Comparison of ENCODE assay signal across 8 mouse cellular contexts in the genomic region with DNA sequence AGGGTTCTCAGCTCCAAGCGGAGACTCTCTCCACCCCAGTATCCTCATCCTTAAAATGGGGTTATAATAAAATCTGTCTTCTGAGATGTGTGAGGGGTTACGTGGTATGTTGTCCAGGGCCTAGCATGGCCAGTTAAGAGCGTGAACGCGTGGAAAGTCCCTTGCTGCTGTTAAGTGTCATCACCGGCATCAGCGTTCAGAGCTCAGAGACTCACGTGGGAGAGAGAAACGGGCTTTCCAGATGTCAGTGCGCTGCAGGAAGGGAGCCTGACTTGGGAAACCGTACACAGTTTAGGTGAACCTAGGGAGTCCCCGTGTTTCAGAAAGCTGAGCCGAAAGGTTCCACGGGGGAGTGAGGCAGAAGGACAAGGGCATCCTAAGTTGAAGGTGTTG. TPM values are rescaled to one million over a fixed set of nuclear protein-coding genes. Genes with fewer than 3 reads are reported as not detected.
DNase-seq lines count a peak whose midpoint lies in the region; ATAC-seq and TF ChIP-seq lines count a peak whose summit lies in the region.

No protein-coding gene starts in this region.

- no peak for TF ChIP-seq POLR2A in lung, adult 2 months (IDR thresholded peaks at IDR 0.05; ENCODE audit: borderline replicate concordance, extremely low read depth, low read depth, low read length)

- H3K9me3 ChIP-seq in hindbrain, postnatal 0 days (ENCODE audit: low read length), result no peaks in the 10 kb centered on the region

- peaks cover 15% of the 10 kb centered on the region for H3K36me3 ChIP-seq in hindbrain, postnatal 0 days (ENCODE audit: insufficient read depth, low read length)

- H3K4me3 ChIP-seq in lung, adult 2 months (replicated peaks; ENCODE audit: extremely low read depth, low read depth, low read length), result peak overlapping the region; percentile 95
- peak overlapping the region; percentile 100 for H3K4me3 ChIP-seq in hindbrain, postnatal 0 days (ENCODE audit: low read length)

- intact Hi-C loops in left cerebral cortex, postnatal 36 days (cut with DNase I), result no loop called here

- H3K4me1 ChIP-seq in lung, adult 2 months (ENCODE audit: control insufficient read depth, insufficient read depth, low read length), result peaks cover 9% of the 10 kb centered on the region
- peaks cover 5% of the 10 kb centered on the region; the same call in 1 of the 2 replicates for H3K4me1 ChIP-seq in hindbrain, postnatal 0 days (ENCODE audit: insufficient read depth, low read length)

- DNase-seq in lung, adult 2 months, result no peak
- no peak for DNase-seq in lung, postnatal 14 days
- DNase-seq in c-Kit-positive CD71-positive TER-119-negative erythroid progenitor cells, embryonic 14.5 days (ENCODE audit: low read depth), result peak; percentile 15
- DNase-seq in hindbrain, postnatal 0 days (ENCODE audit: low spot score), result no peak
- DNase-seq in naive thymus-derived CD4-positive, alpha-beta T cell, adult 2 months (ENCODE audit: low read depth), result peak; percentile 44
- DNase-seq in left cerebral cortex, postnatal 36 days (ENCODE audit: low spot score in 2 of 2), result no peak
- no peak for DNase-seq in kidney, adult 18-20 months
- no peak for DNase-seq in cerebellum, adult 9-10 months

- peak overlapping the region; percentile 82 for H3K27ac ChIP-seq in hindbrain, postnatal 0 days

- 12% methylated on average over 14 of the region's 14 CpGs for WGBS in lung, adult 2 months
- 15% methylated on average over 14 of the region's 14 CpGs for whole genome bisulfite sequencing in hindbrain, postnatal 0 days

- H3K9ac ChIP-seq in hindbrain, postnatal 0 days (replicated peaks; ENCODE audit: low read length), result peak overlapping the region; percentile 97

- ATAC-seq in hindbrain, postnatal 0 days, result no peak

- TF ChIP-seq CTCF in lung, adult 2 months (IDR thresholded peaks at IDR 0.05; ENCODE audit: insufficient read depth, low read length), result no peak
- TF ChIP-seq CTCF in hindbrain, postnatal 0 days (IDR thresholded peaks at IDR 0.05; ENCODE audit: low read depth), result no peak

- no peaks in the 10 kb centered on the region for H3K27me3 ChIP-seq in hindbrain, postnatal 0 days (ENCODE audit: insufficient read depth, low read length)

- H3K4me2 ChIP-seq in hindbrain, postnatal 0 days (ENCODE audit: low read depth, low read length), result peak overlapping the region; percentile 84

RNA-seq across cellular contexts. Expression of a gene that starts 0.9 kb away (rescaled TPM):
- 30.9 and 38.6 TPM in 2 replicates for polyA plus RNA-seq in lung, adult 2 months (2012; rRNA removed)
- total RNA-seq in hindbrain, postnatal 0 days (2014; rRNA removed), result 34.8 and 36.2 TPM in 2 replicates
- 28.2 and 28.8 TPM in 2 replicates for polyA plus RNA-seq in hindbrain, postnatal 0 days (2015; fragmentation: Nextera tagmentation; extraction: Ambion mirVana)
- 10 to 100 TPM; 41.1 to 42.4 TPM for total RNA-seq in left cerebral cortex, postnatal 36 days (2021)

RNA-seq across cellular contexts. Expression of a gene that starts 9.4 kb away (rescaled TPM):
- polyA plus RNA-seq in lung, adult 2 months (2012; rRNA removed), result 0.18 TPM in 1 of 2 replicates, not detected in the other
- total RNA-seq in hindbrain, postnatal 0 days (2014; rRNA removed), result 5.8 and 9.9 TPM in 2 replicates
- polyA plus RNA-seq in hindbrain, postnatal 0 days (2015; fragmentation: Nextera tagmentation; extraction: Ambion mirVana), result 0.33 and 0.54 TPM in 2 replicates
- 1 to 10 TPM; 4.2 to 5.2 TPM for total RNA-seq in left cerebral cortex, postnatal 36 days (2021)

RNA-seq across cellular contexts. Expression of a gene that starts 24.7 kb away (rescaled TPM):
- polyA plus RNA-seq in lung, adult 2 months (2012; rRNA removed), result 19.6 and 29.1 TPM in 2 replicates
- total RNA-seq in hindbrain, postnatal 0 days (2014; rRNA removed), result 0.32 TPM in 1 of 2 replicates, not detected in the other
- 0.06 and 0.08 TPM in 2 replicates for polyA plus RNA-seq in hindbrain, postnatal 0 days (2015; fragmentation: Nextera tagmentation; extraction: Ambion mirVana)
- total RNA-seq in left cerebral cortex, postnatal 36 days (2021), result under 1 TPM; 0.18 to 0.47 TPM

RNA-seq across cellular contexts. Expression of a gene that starts 29.5 kb away (rescaled TPM):
- 0.20 TPM in 1 of 2 replicates, not detected in the other for polyA plus RNA-seq in lung, adult 2 months (2012; rRNA removed)
- 5.0 TPM in 1 of 2 replicates, not detected in the other for total RNA-seq in hindbrain, postnatal 0 days (2014; rRNA removed)
- polyA plus RNA-seq in hindbrain, postnatal 0 days (2015; fragmentation: Nextera tagmentation; extraction: Ambion mirVana), result 0.19 and 0.38 TPM in 2 replicates
- under 1 TPM in 1 of 2 experiments, not detected in 1; 0.84 TPM for total RNA-seq in left cerebral cortex, postnatal 36 days (2021)

RNA-seq across cellular contexts. Expression of a gene that starts 46.8 kb away (rescaled TPM):
- 1.4 TPM in 1 of 2 replicates, not detected in the other for polyA plus RNA-seq in lung, adult 2 months (2012; rRNA removed)
- total RNA-seq in hindbrain, postnatal 0 days (2014; rRNA removed), result 1.1 and 1.2 TPM in 2 replicates
- 0.95 and 0.98 TPM in 2 replicates for polyA plus RNA-seq in hindbrain, postnatal 0 days (2015; fragmentation: Nextera tagmentation; extraction: Ambion mirVana)
- total RNA-seq in left cerebral cortex, postnatal 36 days (2021), result not detected

Comparison
In these comparisons a context has a peak if more than half of its experiments do, and no peak if none do; other contexts are left out.
1. DNase-seq: peak in c-Kit-positive CD71-positive TER-119-negative erythroid progenitor cells, embryonic 14.5 days (single experiment) and naive thymus-derived CD4-positive, alpha-beta T cell, adult 2 months (single experiment); none in lung, adult 2 months (single experiment), lung, postnatal 14 days (single experiment), hindbrain, postnatal 0 days (single experiment), left cerebral cortex, postnatal 36 days (0 of 2), kidney, adult 18-20 months (single experiment) and cerebellum, adult 9-10 months (single experiment).